Mouse (Mus musculus) NIH3T3 (cell line): Measurements from ENCODE around the gene Rev3l.
"Not testable (repeated sequence)": the region's sequence is repeated elsewhere in the genome, so short reads cannot be mapped to it uniquely, and the experiment has no call there.

Experiments
- DNase-seq: peaks from one replicate; pipeline ENCODE4 v3.0.0-alpha.2; 2012; ENCODE audit warnings: low read depth

Rev3l gene

GRCm38 (mm10) chr10:39785241-39785640, 53.3 kb downstream of the Rev3l start:
- DNase-seq, result no peak

GRCm38 (mm10) chr10:39793295-39793694, 61.4 kb downstream of the Rev3l start:
- no peak for DNase-seq

- peak; percentile 68 for DNase-seq
Observed at GRCm38 (mm10) chr10:39811507-39811906, 79.6 kb downstream of the Rev3l start.

GRCm38 (mm10) chr10:39842621-39843020, 110.7 kb downstream of the Rev3l start:
- no peak for DNase-seq

DNA sequence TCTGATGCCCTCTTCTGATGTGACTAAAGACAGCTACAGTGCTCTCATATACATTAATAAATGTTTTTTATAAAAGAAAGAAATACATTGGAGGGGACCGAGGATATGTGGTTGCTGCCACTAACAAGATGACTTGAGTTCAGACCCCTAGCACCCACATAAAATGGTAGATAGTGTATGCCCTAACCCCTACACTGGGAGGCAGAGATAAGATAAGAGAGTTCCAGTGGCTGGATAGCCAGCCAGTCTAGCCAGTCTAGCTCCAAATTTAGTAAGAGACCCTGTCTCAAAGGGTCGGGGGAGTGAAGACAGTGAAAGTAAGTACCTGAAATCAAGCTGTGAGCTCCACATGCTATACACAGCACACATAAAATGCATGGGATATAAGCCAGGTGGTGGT, 133.6 kb downstream of the Rev3l start:
- DNase-seq, result no peak

GRCm38 (mm10) chr10:39888621-39889020, 156.7 kb downstream of the Rev3l start:
- no peak for DNase-seq

DNA sequence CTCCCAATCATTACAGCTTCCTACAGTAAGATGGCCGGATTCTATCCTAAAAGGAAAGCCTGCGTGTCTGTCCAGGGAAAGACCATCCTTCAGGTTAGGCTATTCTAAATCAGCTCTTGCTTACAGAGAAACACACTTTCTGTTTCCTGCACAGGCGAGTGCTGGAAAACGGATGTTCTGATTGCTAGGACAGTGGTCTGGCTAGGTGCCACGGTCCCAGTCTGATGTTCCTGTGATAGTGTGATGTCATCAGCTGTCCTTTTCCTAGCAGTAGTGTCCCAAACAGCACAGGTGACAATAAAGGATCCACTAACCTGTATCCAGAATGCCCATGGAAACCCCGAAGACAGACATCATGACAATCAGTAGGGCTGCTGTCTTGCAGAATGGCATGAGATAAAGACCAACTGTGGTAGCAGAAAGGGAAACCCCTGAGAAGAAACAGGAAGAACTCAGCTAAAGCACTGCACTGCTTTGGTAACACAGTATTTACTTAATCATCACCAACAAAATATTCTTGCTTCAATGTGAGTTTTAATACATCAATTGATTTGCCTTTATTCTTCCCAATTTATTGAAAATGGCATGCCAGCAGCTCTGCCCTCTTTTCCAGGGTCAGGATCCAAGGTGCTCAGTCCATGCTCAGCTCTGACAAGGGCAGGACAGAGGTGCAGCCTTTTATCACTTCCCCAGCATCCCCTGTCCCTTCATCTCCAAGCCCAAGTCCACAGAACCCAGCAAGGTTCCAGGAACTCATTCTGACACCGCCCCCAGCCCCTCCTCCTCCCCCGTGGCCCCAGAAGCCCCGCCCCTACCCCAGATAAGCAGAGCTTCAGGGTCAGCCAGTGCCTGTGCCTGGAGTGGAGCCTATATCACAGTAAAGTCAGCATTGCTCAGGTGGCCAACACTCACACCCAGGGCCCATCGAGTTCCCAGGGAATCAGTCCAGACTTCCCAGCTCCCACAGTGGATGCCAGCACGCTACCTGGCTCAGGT, 162.1 kb downstream of the Rev3l start:
- no peak for DNase-seq

- DNase-seq, result peak; percentile 14
Observed at GRCm38 (mm10) chr10:39896503-39896902, 164.6 kb downstream of the Rev3l start.

- peak; percentile 95 for DNase-seq
Observed at GRCm38 (mm10) chr10:39898874-39899371, 167.0 kb downstream of the Rev3l start, which contains the start of gene Mfsd4b4. Gene Mfsd4b4, minus strand, starts transcription at chr10:39899238.

DNA sequence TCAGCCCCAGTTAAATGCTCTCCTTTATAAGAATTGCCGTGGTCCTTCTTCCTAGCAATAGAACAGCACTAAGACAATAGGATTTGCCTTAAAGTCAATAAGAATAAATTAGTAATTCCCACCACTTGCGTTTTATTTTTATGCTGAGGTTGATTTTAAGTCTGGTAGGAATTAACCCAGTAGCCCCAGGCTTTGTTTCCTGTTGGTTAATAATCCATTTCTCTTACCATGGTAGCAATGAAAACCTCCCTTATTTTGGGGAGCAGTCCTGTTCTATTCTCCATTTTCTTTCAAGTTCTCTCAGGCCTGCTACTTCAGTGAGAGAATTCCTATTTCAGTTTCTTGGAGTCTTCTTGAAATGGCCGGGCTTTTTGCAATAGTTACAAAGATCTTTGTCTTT, 172.3 kb downstream of the Rev3l start:
- no peak for DNase-seq

GRCm38 (mm10) chr10:39906799-39907658, 175.1 kb downstream of the Rev3l start:
- DNase-seq, result no peak

DNA sequence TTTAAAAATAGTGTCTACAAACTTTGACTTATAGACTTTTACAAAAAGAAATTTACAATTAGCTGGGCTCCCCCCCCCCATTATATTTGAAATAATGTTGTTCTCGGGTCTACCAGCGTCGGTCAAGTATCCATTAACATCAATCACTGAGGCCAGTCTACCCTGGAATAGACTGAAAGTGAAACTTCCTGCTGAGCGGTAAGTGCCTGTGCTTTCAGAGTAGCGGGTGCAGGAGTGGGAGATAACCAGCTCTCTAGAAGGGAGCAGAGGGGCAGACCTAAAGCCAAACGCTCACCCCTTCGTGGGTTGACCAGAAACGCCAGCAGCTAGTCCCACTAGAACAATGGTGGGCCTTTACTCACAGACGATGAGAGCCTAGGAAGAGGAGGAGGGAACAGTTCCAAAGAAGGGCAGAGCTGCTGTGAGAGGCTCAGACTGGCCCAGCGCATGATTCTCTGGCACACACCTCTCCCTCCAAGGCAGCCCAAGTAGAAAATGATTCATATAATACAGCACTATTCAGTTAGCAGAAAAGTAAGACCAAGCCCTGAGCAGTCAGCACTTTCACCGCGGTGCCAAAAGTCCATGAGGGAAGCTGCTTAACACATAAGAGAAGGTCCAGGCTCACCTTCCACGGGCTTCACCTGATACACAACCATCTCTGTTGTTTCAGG, 177.0 kb downstream of the Rev3l start:
- peak; percentile 36 for DNase-seq

DNA sequence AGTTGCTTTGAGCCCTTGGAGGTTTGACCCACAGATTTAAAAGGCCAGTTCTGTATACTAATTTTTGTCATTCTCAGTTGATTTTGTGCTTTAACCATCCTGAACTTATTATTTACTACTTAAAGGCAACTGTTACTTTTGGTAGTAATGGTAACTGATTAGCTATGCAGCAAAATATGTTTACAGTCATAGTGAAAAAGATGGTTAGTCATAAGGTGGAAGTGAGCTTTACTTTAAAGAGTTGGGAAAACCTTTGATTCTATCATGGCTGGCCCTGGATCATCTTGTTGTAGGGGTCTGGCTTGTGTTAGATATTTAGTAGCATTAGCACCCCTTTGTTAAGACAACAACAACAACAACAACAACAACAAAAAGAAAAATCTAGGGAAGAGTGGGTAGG, 180.7 kb downstream of the Rev3l start:
- no peak for DNase-seq

DNA sequence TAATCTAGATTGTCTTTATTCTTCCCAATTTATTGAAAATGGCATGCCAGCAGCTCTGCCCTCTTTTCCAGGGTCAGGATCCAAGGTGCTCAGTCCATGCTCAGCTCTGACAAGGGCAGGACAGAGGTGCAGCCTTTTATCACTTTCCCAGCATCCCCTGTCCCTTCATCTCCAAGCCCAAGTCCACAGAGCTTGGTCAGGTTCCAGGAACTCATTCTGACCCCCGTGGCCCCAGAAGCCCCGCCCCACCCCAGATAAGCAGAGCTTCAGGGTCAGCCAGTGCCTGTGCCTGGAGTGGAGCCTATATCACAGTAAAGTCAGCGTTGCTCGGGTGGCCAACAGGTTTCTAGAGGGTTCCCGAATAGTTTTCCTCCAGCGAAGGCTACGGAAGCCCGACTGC, 192.6 kb downstream of the Rev3l start:
- DNase-seq, result not testable (repeated sequence)
